8 mouse cellular contexts compared by ENCODE assay signal in the genomic region with DNA sequence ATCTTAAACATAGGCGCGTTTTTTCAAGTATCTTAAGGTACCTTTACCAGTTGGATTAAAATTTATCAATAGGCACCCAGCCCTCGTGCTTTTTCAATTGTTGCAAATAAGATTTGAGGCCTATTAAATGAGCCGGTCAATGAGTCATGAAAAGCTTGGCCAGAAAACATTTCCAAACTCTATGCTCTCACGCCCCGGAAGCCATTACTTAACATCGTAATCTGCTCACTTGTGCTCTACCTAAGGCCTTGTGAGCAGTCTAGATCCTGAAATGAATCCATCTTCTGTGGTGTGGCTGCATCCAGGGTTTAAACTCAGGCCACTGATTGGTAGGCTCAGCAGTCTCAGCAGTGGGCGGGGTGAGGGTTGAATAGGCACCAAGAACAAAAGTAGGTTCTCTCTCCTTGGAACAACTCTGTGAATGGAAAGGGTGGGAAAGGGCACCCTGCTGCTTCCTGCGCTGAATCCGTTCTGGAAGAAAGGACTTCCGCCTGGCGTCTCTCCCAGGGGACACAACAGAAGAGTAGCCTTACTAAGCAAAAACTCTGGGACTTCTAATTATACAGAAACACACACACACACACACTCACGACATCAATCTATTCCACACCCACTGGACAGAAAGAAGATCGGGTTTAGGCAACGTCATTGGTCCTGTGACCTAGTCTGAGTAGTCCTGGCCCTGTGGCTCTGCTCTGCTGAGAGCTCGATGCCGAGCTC. TPM values are rescaled to one million over a fixed set of nuclear protein-coding genes. Genes with fewer than 3 reads are reported as not detected.
DNase-seq lines count a peak whose midpoint lies in the region; ATAC-seq and TF ChIP-seq lines count a peak whose summit lies in the region.

No protein-coding gene starts in this region.

- H3K4me3 ChIP-seq in neural tube, embryonic 13.5 days: no peak overlapping the region
- no peak overlapping the region for H3K4me3 ChIP-seq in cerebellum, adult 2 months (replicated peaks; ENCODE audit: insufficient read depth, low read depth, low read length)
- no peak overlapping the region for H3K4me3 ChIP-seq in heart, postnatal 0 days (ENCODE audit: low read depth, low read length)

- no peak for TF ChIP-seq CTCF in cerebellum, adult 2 months (IDR thresholded peaks at IDR 0.05; ENCODE audit: borderline replicate concordance, insufficient read depth, low read depth, low read length)
- TF ChIP-seq CTCF in heart, postnatal 0 days (IDR thresholded peaks at IDR 0.05; ENCODE audit: low read depth): no peak

- H3K9me3 ChIP-seq in neural tube, embryonic 13.5 days: no peaks in the 10 kb centered on the region
- H3K9me3 ChIP-seq in heart, postnatal 0 days (replicated peaks; ENCODE audit: control insufficient read depth, low read length): no peaks in the 10 kb centered on the region

- no peaks in the 10 kb centered on the region for H3K36me3 ChIP-seq in neural tube, embryonic 13.5 days
- no peaks in the 10 kb centered on the region for H3K36me3 ChIP-seq in heart, postnatal 0 days (replicated peaks; ENCODE audit: control insufficient read depth, insufficient read depth, low read length)

- no peak overlapping the region for H3K4me2 ChIP-seq in neural tube, embryonic 13.5 days
- H3K4me2 ChIP-seq in heart, postnatal 0 days (ENCODE audit: low read depth, low read length): no peak overlapping the region

- H3K27me3 ChIP-seq in neural tube, embryonic 13.5 days: no peaks in the 10 kb centered on the region
- no peaks in the 10 kb centered on the region for H3K27me3 ChIP-seq in cerebellum, adult 2 months (ENCODE audit: control insufficient read depth, insufficient read depth, low read length)
- no peaks in the 10 kb centered on the region for H3K27me3 ChIP-seq in heart, postnatal 0 days (ENCODE audit: control insufficient read depth, insufficient read depth, low read length)

- no peak for TF ChIP-seq POLR2A in cerebellum, adult 2 months (IDR thresholded peaks at IDR 0.05; ENCODE audit: borderline replicate concordance, insufficient read depth, low read length)

- ATAC-seq in neural tube, embryonic 13.5 days (ENCODE audit: low read depth): peak; percentile 23; the same call in 1 of the 2 replicates
- ATAC-seq in heart, postnatal 0 days (ENCODE audit: insufficient read depth, low read depth): peak; percentile 30; the same call in 1 of the 2 replicates

- no peak overlapping the region for H3K27ac ChIP-seq in neural tube, embryonic 13.5 days (replicated peaks)
- H3K27ac ChIP-seq in cerebellum, adult 2 months (ENCODE audit: insufficient read depth, low read length): no peak overlapping the region
- no peak overlapping the region for H3K27ac ChIP-seq in heart, postnatal 0 days (ENCODE audit: low read depth)

- DNase-seq in neural tube, embryonic 10.5 days (ENCODE audit: extremely low spot score, low spot score): no peak
- peak; percentile 6 to 14 for DNase-seq in cerebellum, adult 2 months
- peak; percentile 25 for DNase-seq in heart, postnatal 0 days (ENCODE audit: low spot score)
- DNase-seq in layer of hippocampus, adult 9-11 months: peak; percentile 52
- peak; percentile 14 to 48 for DNase-seq in lung, postnatal 4 days
- no peak for DNase-seq in T-cell, adult 2 months (ENCODE audit: low spot score)
- DNase-seq in urinary bladder, postnatal 10 days (ENCODE audit: low spot score): no peak

- WGBS in neural tube, embryonic 13.5 days: 69% methylated on average over 17 of the region's 17 CpGs
- 48% methylated on average over 17 of the region's 17 CpGs for WGBS in cerebellum, adult 2 months
- WGBS in heart, postnatal 0 days: 69% methylated on average over 17 of the region's 17 CpGs

- H3K4me1 ChIP-seq in neural tube, embryonic 13.5 days (replicated peaks): no peaks in the 10 kb centered on the region
- H3K4me1 ChIP-seq in cerebellum, adult 2 months (ENCODE audit: control insufficient read depth, insufficient read depth, low read length): no peaks in the 10 kb centered on the region
- no peaks in the 10 kb centered on the region for H3K4me1 ChIP-seq in heart, postnatal 0 days (ENCODE audit: control insufficient read depth, insufficient read depth)

- no peak for TF ChIP-seq EP300 in heart, postnatal 0 days (IDR thresholded peaks at IDR 0.05; ENCODE audit: low read depth)

- H3K9ac ChIP-seq in neural tube, embryonic 13.5 days: no peak overlapping the region
- no peak overlapping the region for H3K9ac ChIP-seq in heart, postnatal 0 days (replicated peaks; ENCODE audit: low read depth, low read length)

RNA-seq across cellular contexts. Expression of a gene that starts 53.4 kb away (rescaled TPM):
- 10.5 and 10.9 TPM in 2 replicates for polyA plus RNA-seq in neural tube, embryonic 13.5 days (2015; fragmentation: Nextera tagmentation; extraction: Ambion mirVana)
- 25.3 and 25.5 TPM in 2 replicates for polyA plus RNA-seq in cerebellum, adult 2 months (2012; rRNA removed)
- total RNA-seq in heart, postnatal 0 days (2014; rRNA removed; ENCODE audit: low replicate concordance): 1.6 and 3.7 TPM in 2 replicates
- polyA plus RNA-seq in heart, postnatal 0 days (2015; fragmentation: Nextera tagmentation; extraction: Ambion mirVana): 0.77 and 0.78 TPM in 2 replicates

Comparison
In these comparisons a context has a peak if more than half of its experiments do, and no peak if none do; other contexts are left out.
1. DNase-seq: peak in cerebellum, adult 2 months (2 of 2), heart, postnatal 0 days (single experiment), layer of hippocampus, adult 9-11 months (single experiment) and lung, postnatal 4 days (2 of 2); none in neural tube, embryonic 10.5 days (single experiment), T-cell, adult 2 months (single experiment) and urinary bladder, postnatal 10 days (single experiment).